Mouse (Mus musculus): ENCODE results near the gene Tjp2. TPM values are rescaled to one million over a fixed set of nuclear protein-coding genes. Genes with fewer than 3 reads are reported as not detected.

The Tjp2 gene
- polyA plus RNA-seq, 1 experiment from 2014 or later = 34.9 TPM

DNA sequence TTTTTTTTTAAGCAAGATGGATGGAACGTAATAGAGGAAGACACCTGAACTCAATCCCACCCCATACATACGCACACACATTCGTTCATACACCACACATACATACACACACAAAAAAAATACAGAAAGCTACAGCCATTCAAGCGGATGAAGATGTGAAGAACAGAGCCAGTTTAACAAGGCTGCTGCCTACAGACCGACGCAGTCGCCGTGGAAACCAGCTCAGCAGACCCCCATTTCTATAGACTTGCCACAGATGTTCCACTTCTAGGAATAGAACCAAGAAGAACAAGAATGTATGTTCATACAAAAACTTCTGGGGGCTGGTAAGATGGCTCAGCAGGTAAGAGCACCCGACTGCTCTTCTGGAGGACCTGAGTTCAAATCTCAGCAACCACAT is 8.1 kb downstream of the Tjp2 start:
- Histone ChIP-seq H3K36me3 (ENCODE audit: control insufficient read depth, insufficient read depth, low read length) (no peaks in the 10 kb centered on the region), H3K4me1 (ENCODE audit: control insufficient read depth, insufficient read depth, low read length) (peaks cover 20% of the 10 kb centered on the region), H3K9me3 (ENCODE audit: control insufficient read depth, low read length) (no peaks in the 10 kb centered on the region), H3K4me3 (ENCODE audit: low read length) (no peak overlapping the region), H3K4me2 (replicated peaks; ENCODE audit: low read depth, low read length) (no peak overlapping the region), H3K27me3 (ENCODE audit: control insufficient read depth, insufficient read depth, low read length) (no peaks in the 10 kb centered on the region), H3K9ac (ENCODE audit: low read depth, low read length) (no peak overlapping the region), H3K27ac (ENCODE audit: low read depth, low read length) (no peak overlapping the region)
- ATAC-seq (ENCODE audit: low FRiP score, low TSS enrichment) = no peak
- 90% methylated on average over 9 of the region's 9 CpGs for WGBS

DNA sequence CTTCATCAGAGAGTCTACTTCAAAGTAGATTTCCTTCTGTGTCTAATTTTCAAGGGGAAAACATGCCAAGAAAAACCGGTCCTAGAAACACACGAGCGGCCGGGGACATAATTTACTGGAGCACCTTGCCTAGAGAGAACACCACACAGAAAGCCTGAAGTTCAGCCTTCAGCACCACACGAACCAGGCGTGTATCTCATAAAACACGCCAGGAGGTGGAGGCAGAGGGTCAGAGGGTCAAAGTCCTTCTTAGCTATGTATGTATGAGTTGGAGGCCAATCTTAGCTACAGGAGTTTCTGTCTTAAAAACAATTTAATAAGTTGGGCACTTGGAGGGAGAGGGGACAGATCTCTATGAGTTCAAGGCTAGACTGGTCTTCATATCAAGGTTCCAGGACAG is 9.9 kb downstream of the Tjp2 start:
- Histone ChIP-seq H3K9me3 (ENCODE audit: control insufficient read depth, low read length) (no peaks in the 10 kb centered on the region), H3K27ac (ENCODE audit: low read depth, low read length) (no peak overlapping the region), H3K27me3 (ENCODE audit: control insufficient read depth, insufficient read depth, low read length) (no peaks in the 10 kb centered on the region), H3K4me2 (replicated peaks; ENCODE audit: low read depth, low read length) (no peak overlapping the region), H3K36me3 (ENCODE audit: control insufficient read depth, insufficient read depth, low read length) (no peaks in the 10 kb centered on the region), H3K4me3 (ENCODE audit: low read length) (no peak overlapping the region), H3K9ac (ENCODE audit: low read depth, low read length) (no peak overlapping the region), H3K4me1 (ENCODE audit: control insufficient read depth, insufficient read depth, low read length) (peaks cover 12% of the 10 kb centered on the region; the same call in 1 of the 2 replicates)
- ATAC-seq (ENCODE audit: low FRiP score, low TSS enrichment) = no peak
- WGBS = 73% methylated on average over 7 of the region's 7 CpGs

- H3K9ac ChIP-seq (ENCODE audit: low read depth, low read length) = no peak overlapping the region
- H3K4me2 ChIP-seq (replicated peaks; ENCODE audit: low read depth, low read length) = no peak overlapping the region
- H3K36me3 ChIP-seq (ENCODE audit: control insufficient read depth, insufficient read depth, low read length) = no peaks in the 10 kb centered on the region
- H3K27ac ChIP-seq (ENCODE audit: low read depth, low read length) = no peak overlapping the region
- H3K4me3 ChIP-seq (ENCODE audit: low read length) = no peak overlapping the region
- H3K27me3 ChIP-seq (ENCODE audit: control insufficient read depth, insufficient read depth, low read length) = no peaks in the 10 kb centered on the region
- ATAC-seq (ENCODE audit: low FRiP score, low TSS enrichment) = peak; percentile 32; the same call in 1 of the 2 replicates
- peaks cover 12% of the 10 kb centered on the region; the same call in 1 of the 2 replicates for H3K4me1 ChIP-seq (ENCODE audit: control insufficient read depth, insufficient read depth, low read length)
- no peaks in the 10 kb centered on the region for H3K9me3 ChIP-seq (ENCODE audit: control insufficient read depth, low read length)
- 25% methylated on average over 7 of the region's 7 CpGs for WGBS
These were observed 11.5 kb downstream of the Tjp2 start for GRCm38 (mm10) chr19:24213299-24213698.

DNA sequence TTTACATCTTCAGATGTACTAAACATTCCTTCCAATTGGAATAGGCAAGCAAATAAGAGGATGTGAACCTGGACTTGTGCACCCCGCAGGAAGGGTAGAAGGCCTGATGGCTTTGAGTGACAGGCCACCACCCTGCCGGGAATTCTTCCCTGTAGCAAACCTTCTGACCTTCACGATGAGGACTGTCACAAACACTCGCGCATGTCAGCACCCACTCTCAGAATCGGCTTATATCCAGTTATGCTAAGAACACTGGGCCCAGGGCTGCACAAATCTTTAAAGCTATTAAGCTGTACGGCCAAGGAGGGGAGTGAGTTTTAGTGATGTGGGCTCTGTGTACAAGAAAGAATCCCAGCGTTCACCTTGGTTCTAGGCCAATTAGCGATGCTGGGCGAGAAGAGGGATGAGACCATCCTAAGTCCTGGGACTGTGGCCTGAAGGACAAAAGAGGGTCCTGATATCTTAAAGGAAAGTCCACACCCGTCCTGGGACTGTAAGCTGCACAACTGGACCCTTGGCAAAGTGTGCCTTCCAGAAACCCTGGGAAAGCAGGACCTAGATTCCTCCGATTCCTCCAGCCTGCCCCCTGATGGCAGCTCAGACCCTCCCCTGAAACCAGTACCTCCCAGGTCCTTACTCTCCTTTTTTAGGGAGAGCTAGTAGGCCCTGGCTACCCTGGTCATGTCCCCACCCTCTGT is 12.1 kb downstream of the Tjp2 start:
- Histone ChIP-seq H3K9ac (ENCODE audit: low read depth, low read length) (no peak overlapping the region), H3K36me3 (ENCODE audit: control insufficient read depth, insufficient read depth, low read length) (no peaks in the 10 kb centered on the region), H3K4me3 (ENCODE audit: low read length) (no peak overlapping the region), H3K4me2 (replicated peaks; ENCODE audit: low read depth, low read length) (no peak overlapping the region), H3K9me3 (ENCODE audit: control insufficient read depth, low read length) (no peaks in the 10 kb centered on the region), H3K27ac (ENCODE audit: low read depth, low read length) (no peak overlapping the region), H3K4me1 (ENCODE audit: control insufficient read depth, insufficient read depth, low read length) (peaks cover 12% of the 10 kb centered on the region; the same call in 1 of the 2 replicates), H3K27me3 (ENCODE audit: control insufficient read depth, insufficient read depth, low read length) (no peaks in the 10 kb centered on the region)
- no peak for ATAC-seq (ENCODE audit: low FRiP score, low TSS enrichment)
- WGBS = 77% methylated on average over 12 of the region's 12 CpGs

GRCm38 (mm10) chr19:24211168-24211567 is 13.7 kb downstream of the Tjp2 start:
- no peaks in the 10 kb centered on the region for H3K36me3 ChIP-seq (ENCODE audit: control insufficient read depth, insufficient read depth, low read length)
- H3K4me1 ChIP-seq (ENCODE audit: control insufficient read depth, insufficient read depth, low read length) = peaks cover 12% of the 10 kb centered on the region; the same call in 1 of the 2 replicates
- H3K9ac ChIP-seq (ENCODE audit: low read depth, low read length) = no peak overlapping the region
- no peaks in the 10 kb centered on the region for H3K27me3 ChIP-seq (ENCODE audit: control insufficient read depth, insufficient read depth, low read length)
- H3K4me3 ChIP-seq (ENCODE audit: low read length) = no peak overlapping the region
- ATAC-seq (ENCODE audit: low FRiP score, low TSS enrichment) = no peak
- H3K27ac ChIP-seq (ENCODE audit: low read depth, low read length) = no peak overlapping the region
- no peak overlapping the region for H3K4me2 ChIP-seq (replicated peaks; ENCODE audit: low read depth, low read length)
- no peaks in the 10 kb centered on the region for H3K9me3 ChIP-seq (ENCODE audit: control insufficient read depth, low read length)
- WGBS = 64% methylated on average over 10 of the region's 10 CpGs

DNA sequence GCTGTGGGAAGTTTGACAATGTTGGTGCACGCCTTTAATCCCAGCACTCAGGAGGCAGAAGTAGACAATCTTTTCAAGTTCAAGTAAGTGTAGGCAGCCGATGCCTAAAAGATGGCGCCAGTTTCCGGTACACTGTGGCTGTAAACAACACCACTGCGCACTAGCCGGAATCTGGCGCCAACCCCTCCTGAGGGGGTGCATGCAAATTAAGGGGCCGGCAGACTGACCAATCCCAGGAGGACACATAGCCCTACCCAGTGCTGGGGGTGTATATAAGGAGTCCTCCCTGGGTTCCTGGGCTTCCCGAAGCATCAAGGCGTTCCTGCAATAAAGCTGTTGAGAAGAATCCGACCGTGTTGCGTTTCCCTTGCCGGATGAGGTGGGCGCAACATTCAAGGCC is 15.3 kb downstream of the Tjp2 start:
- Histone ChIP-seq H3K9ac (ENCODE audit: low read depth, low read length) (no peak overlapping the region), H3K36me3 (ENCODE audit: control insufficient read depth, insufficient read depth, low read length) (no peaks in the 10 kb centered on the region), H3K27me3 (ENCODE audit: control insufficient read depth, insufficient read depth, low read length) (no peaks in the 10 kb centered on the region), H3K9me3 (ENCODE audit: control insufficient read depth, low read length) (no peaks in the 10 kb centered on the region), H3K4me1 (ENCODE audit: control insufficient read depth, insufficient read depth, low read length) (peaks cover 12% of the 10 kb centered on the region; the same call in 1 of the 2 replicates), H3K4me3 (ENCODE audit: low read length) (no peak overlapping the region), H3K27ac (ENCODE audit: low read depth, low read length) (no peak overlapping the region), H3K4me2 (replicated peaks; ENCODE audit: low read depth, low read length) (no peak overlapping the region)
- 96% methylated on average over 15 of the region's 15 CpGs for WGBS
- no peak for ATAC-seq (ENCODE audit: low FRiP score, low TSS enrichment)

DNA sequence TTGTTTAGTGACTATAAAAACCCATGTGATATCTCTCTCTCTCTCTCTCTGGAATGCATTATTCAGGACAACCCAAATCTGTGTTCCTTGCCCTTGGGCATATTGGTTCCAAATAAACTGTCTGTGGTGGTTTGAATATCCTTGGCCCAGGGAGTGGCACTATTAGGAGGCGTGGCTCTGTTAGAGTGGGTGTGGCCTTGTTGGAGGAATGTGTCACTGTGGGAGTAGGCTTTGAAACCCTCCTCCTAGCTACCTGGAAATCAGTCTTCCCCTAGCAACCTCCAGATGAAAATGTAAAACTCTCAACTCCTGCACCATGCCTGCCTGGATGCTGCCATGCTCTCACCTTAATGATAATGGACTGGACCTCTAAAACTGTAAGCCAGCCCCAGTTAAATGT is 16.9 kb downstream of the Tjp2 start:
- Histone ChIP-seq H3K4me3 (ENCODE audit: low read length) (no peak overlapping the region), H3K36me3 (ENCODE audit: control insufficient read depth, insufficient read depth, low read length) (no peaks in the 10 kb centered on the region), H3K9ac (ENCODE audit: low read depth, low read length) (no peak overlapping the region), H3K4me1 (ENCODE audit: control insufficient read depth, insufficient read depth, low read length) (peaks cover 6% of the 10 kb centered on the region; the same call in 1 of the 2 replicates), H3K27ac (ENCODE audit: low read depth, low read length) (no peak overlapping the region), H3K9me3 (ENCODE audit: control insufficient read depth, low read length) (no peaks in the 10 kb centered on the region), H3K4me2 (replicated peaks; ENCODE audit: low read depth, low read length) (no peak overlapping the region), H3K27me3 (ENCODE audit: control insufficient read depth, insufficient read depth, low read length) (no peaks in the 10 kb centered on the region)
- 87% methylated on average over 1 of the region's 1 CpGs for WGBS
- no peak for ATAC-seq (ENCODE audit: low FRiP score, low TSS enrichment)

DNA sequence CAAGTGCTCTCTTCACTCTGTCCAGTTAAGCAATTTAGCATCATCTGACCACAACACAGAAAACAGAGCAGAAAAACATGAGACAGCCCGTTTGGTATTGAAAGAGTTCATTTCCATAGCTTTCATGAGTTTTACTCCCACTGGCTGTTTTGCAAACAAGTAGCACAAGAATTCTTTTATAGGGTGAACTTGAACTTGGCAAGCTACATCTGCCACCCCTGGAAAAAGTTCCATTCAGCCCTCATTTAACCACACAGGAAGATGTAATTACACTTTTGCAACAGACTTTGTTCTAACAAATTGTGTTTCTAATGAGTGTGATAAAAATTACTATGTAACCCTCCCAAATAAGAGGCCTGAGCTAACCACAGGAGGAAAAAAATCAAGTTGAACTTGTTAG is 19.8 kb downstream of the Tjp2 start:
- H3K36me3 ChIP-seq (ENCODE audit: control insufficient read depth, insufficient read depth, low read length) = no peaks in the 10 kb centered on the region
- H3K27ac ChIP-seq (ENCODE audit: low read depth, low read length) = no peak overlapping the region
- no peak overlapping the region for H3K4me3 ChIP-seq (ENCODE audit: low read length)
- 66% methylated on average over 1 of the region's 1 CpGs for WGBS
- H3K4me1 ChIP-seq (ENCODE audit: control insufficient read depth, insufficient read depth, low read length) = no peaks in the 10 kb centered on the region
- no peak overlapping the region for H3K4me2 ChIP-seq (replicated peaks; ENCODE audit: low read depth, low read length)
- ATAC-seq (ENCODE audit: low FRiP score, low TSS enrichment) = no peak
- H3K9ac ChIP-seq (ENCODE audit: low read depth, low read length) = no peak overlapping the region
- no peaks in the 10 kb centered on the region for H3K9me3 ChIP-seq (ENCODE audit: control insufficient read depth, low read length)
- H3K27me3 ChIP-seq (ENCODE audit: control insufficient read depth, insufficient read depth, low read length) = no peaks in the 10 kb centered on the region

DNA sequence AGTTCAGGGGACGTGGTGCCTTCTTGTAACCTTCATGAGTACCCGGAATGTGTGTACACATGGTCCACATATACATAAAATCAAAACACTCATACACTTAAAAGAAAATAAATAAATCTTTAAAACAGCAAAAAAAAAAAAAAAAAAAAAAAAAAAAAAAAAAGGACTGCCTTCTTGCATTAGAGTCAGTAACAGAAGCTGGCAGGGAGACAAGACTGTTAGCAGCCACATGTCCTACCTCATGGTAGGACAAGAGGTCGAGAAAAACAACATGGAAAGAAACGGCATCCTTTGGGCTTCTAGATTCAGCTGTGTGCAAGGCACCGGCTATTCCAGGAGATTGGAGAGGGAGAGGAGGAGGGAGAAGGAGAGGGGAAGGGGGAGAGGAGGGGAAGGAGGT is 23.0 kb downstream of the Tjp2 start:
- Histone ChIP-seq H3K4me3 (ENCODE audit: low read length) (no peak overlapping the region), H3K4me1 (ENCODE audit: control insufficient read depth, insufficient read depth, low read length) (no peaks in the 10 kb centered on the region), H3K4me2 (replicated peaks; ENCODE audit: low read depth, low read length) (no peak overlapping the region), H3K9ac (ENCODE audit: low read depth, low read length) (no peak overlapping the region), H3K9me3 (ENCODE audit: control insufficient read depth, low read length) (no peaks in the 10 kb centered on the region), H3K27me3 (ENCODE audit: control insufficient read depth, insufficient read depth, low read length) (no peaks in the 10 kb centered on the region), H3K27ac (ENCODE audit: low read depth, low read length) (no peak overlapping the region), H3K36me3 (ENCODE audit: control insufficient read depth, insufficient read depth, low read length) (no peaks in the 10 kb centered on the region)
- 85% methylated on average over 5 of the region's 5 CpGs for WGBS
- no peak for ATAC-seq (ENCODE audit: low FRiP score, low TSS enrichment)
